Mouse (Mus musculus) lung, postnatal 0 days (tissue): Measurements from ENCODE around the gene Peg12.

ENCODE experiments used
- CTCF ChIP-seq: IDR thresholded peaks from 2 replicates; pipeline ENCODE4 v1.5.1; 2016; ENCODE audit warnings: antibody characterized with exemption, mild to moderate bottlenecking
- EP300 ChIP-seq: IDR thresholded peaks from 2 replicates; pipeline ENCODE4 v1.6.1; 2016; ENCODE audit warnings: antibody characterized with exemption, mild to moderate bottlenecking, control low read depth

- TF ChIP-seq EP300 (no peak), CTCF (no peak)
These were observed 44.6 kb downstream of the Peg12 start, which contains the start of gene Mkrn3 for GRCm38 (mm10) chr7:62419493-62420360.
